Mouse (Mus musculus) hindbrain, embryonic 13.5 days (tissue): ENCODE results near the gene 4930535I16Rik. TPM values are rescaled to one million over a fixed set of nuclear protein-coding genes. Genes with fewer than 3 reads are reported as not detected.
"Not testable (repeated sequence)": the region's sequence is repeated elsewhere in the genome, so short reads cannot be mapped to it uniquely, and the experiment has no call there.

Experiments
- ATAC-seq: fragments of 200-750 bp; cut with Nextera tagmentation; 2 replicates; pipeline ENCODE4 v1.8.0; 2017; ENCODE audit warnings: moderate TSS enrichment; ENCODE audit not compliant: low FRiP score
- H3K27ac ChIP-seq: fragments of 300-500 bp; sonication (generic); 2 replicates; pipeline ENCODE4 v1.5.1; 2015; ENCODE audit warnings: inconsistent platforms, mild to moderate bottlenecking, moderate library complexity
- H3K27me3 ChIP-seq: fragments of 300-500 bp; sonication (generic); 2 replicates; pipeline ENCODE4 v1.6.1; 2015; ENCODE audit warnings: mild to moderate bottlenecking, inconsistent platforms
- H3K36me3 ChIP-seq: fragments of 300-500 bp; sonication (generic); 2 replicates; pipeline ENCODE4 v1.6.1; 2015; ENCODE audit warnings: mild to moderate bottlenecking, inconsistent platforms
- H3K4me1 ChIP-seq: fragments of 300-500 bp; sonication (generic); replicated peaks from 2 replicates; pipeline ENCODE4 v1.6.1; 2015; ENCODE audit warnings: inconsistent platforms
- H3K4me2 ChIP-seq: fragments of 300-500 bp; sonication (generic); 2 replicates; pipeline ENCODE4 v1.6.1; 2015; ENCODE audit warnings: inconsistent platforms, mild to moderate bottlenecking, moderate library complexity
- H3K4me3 ChIP-seq: fragments of 300-500 bp; sonication (generic); 2 replicates; pipeline ENCODE4 v1.5.1; 2015; ENCODE audit warnings: mild to moderate bottlenecking, inconsistent platforms
- H3K9ac ChIP-seq: fragments of 300-500 bp; sonication (generic); 2 replicates; pipeline ENCODE4 v1.6.1; 2015; ENCODE audit warnings: mild to moderate bottlenecking, inconsistent platforms
- H3K9me3 ChIP-seq: fragments of 300-500 bp; sonication (generic); 2 replicates; pipeline ENCODE4 v1.6.1; 2016; ENCODE audit warnings: inconsistent platforms
- WGBS: fragments of 180-500 bp; shearing (Covaris S2); methylation state at CpG from one replicate; pipeline ENCODE4 v1.1.7; 2015; 5-methylcytosine and 5-hydroxymethylcytosine counted together
- polyA plus RNA-seq: library from polyadenylated mRNA; unstranded; fragments of >200 nt; fragmentation: Nextera tagmentation; extraction: Ambion mirVana; gene quantifications from 2 replicates; pipeline ENCODE4 v1.2.1, GENCODE M21; 2015

Gene 4930535I16Rik
- not detected in 2 replicates for polyA plus RNA-seq

GRCm38 (mm10) chr4:123917548-123918140 is at the start of gene 4930535I16Rik:
Gene 4930535I16Rik (minus strand): TSS chr4:123918022.
- Histone ChIP-seq H3K27me3 (no peaks in the 10 kb centered on the region), H3K4me3 (peak within 1 kb of the TSS; percentile 100), H3K27ac (peak within 1 kb of the TSS; percentile 91), H3K4me2 (peak within 1 kb of the TSS; percentile 87), H3K36me3 (peaks cover 32% of the 10 kb centered on the region), H3K9ac (peak within 1 kb of the TSS; percentile 99), H3K4me1 (peaks cover 29% of the 10 kb centered on the region), H3K9me3 (no peaks in the 10 kb centered on the region)
- peak; percentile 60 for ATAC-seq
- WGBS, result 0% methylated on average over 45 of the region's 63 CpGs

GRCm38 (mm10) chr4:123962721-123963120 is 44.9 kb upstream of the 4930535I16Rik start:
- WGBS, result 69% methylated on average over 9 of the region's 9 CpGs
- Histone ChIP-seq H3K27ac (no peak overlapping the region), H3K4me3 (no peak overlapping the region), H3K9ac (no peak overlapping the region), H3K4me2 (no peak overlapping the region), H3K36me3 (no peaks in the 10 kb centered on the region), H3K9me3 (no peaks in the 10 kb centered on the region), H3K27me3 (peaks cover 41% of the 10 kb centered on the region), H3K4me1 (0 out of 2 replicates have a peak, but pooled peaks cover 5% of the 10 kb centered on the region)
- no peak for ATAC-seq

DNA sequence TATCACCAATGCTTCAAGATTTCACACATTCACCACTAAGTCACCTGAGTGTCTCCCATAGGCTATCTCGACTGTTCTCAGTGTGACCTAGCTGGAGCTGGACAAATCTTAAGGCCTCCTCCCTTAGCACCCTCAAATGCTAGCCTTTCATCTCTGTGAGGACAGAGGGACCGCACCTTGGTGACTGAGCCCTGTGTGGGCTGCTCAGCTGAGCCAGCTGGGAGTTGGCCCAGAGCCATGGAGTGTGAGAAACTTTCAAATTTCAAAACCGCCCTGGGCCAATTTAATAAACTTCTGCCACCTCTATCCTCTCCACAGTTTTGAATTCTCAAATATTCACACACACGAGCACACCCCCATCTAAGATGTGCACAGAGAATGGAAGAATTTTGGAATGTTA is 43.1 kb upstream of the 4930535I16Rik start:
- H3K4me1 ChIP-seq, result peaks cover 17% of the 10 kb centered on the region
- H3K9me3 ChIP-seq, result no peaks in the 10 kb centered on the region
- H3K9ac ChIP-seq, result no peak overlapping the region
- no peaks in the 10 kb centered on the region for H3K36me3 ChIP-seq
- no peak for ATAC-seq
- no peak overlapping the region for H3K4me3 ChIP-seq
- 77% methylated on average over 4 of the region's 4 CpGs for WGBS
- no peak overlapping the region for H3K27ac ChIP-seq
- no peak overlapping the region for H3K4me2 ChIP-seq
- H3K27me3 ChIP-seq, result peaks cover 55% of the 10 kb centered on the region

- H3K9ac ChIP-seq, result no peak overlapping the region
- no peak overlapping the region for H3K27ac ChIP-seq
- peaks cover 52% of the 10 kb centered on the region for H3K27me3 ChIP-seq
- H3K4me3 ChIP-seq, result no peak overlapping the region
- H3K36me3 ChIP-seq, result no peaks in the 10 kb centered on the region
- 71% methylated on average over 4 of the region's 4 CpGs for WGBS
- peaks cover 17% of the 10 kb centered on the region for H3K4me1 ChIP-seq
- no peak overlapping the region for H3K4me2 ChIP-seq
- no peaks in the 10 kb centered on the region for H3K9me3 ChIP-seq
- ATAC-seq, result no peak
Observed at GRCm38 (mm10) chr4:123957891-123958290, 40.1 kb upstream of the 4930535I16Rik start.

DNA sequence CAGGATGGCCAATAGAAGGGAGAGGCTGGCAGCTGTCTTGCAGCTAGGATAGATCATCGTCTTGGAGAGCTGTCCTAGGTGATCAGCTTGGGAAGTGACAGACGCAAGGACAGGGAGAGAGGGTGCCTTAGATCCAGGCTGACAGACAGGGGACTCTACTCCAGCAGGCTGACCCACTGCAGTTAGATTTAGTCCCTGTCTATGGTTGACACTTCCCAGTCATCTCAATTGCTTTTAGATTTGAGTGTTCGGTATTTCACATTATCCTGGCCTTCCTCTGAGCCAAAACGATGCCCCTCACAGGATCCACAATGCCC is 39.6 kb upstream of the 4930535I16Rik start:
- no peak; the same call in 1 of the 2 replicates for ATAC-seq
- H3K9me3 ChIP-seq, result no peaks in the 10 kb centered on the region
- peak overlapping the region; percentile 46; the same call in 1 of the 2 replicates for H3K4me2 ChIP-seq
- H3K4me3 ChIP-seq, result no peak overlapping the region
- peaks cover 54% of the 10 kb centered on the region for H3K27me3 ChIP-seq
- no peak overlapping the region for H3K9ac ChIP-seq
- WGBS, result 54% methylated on average over 4 of the region's 4 CpGs
- H3K36me3 ChIP-seq, result no peaks in the 10 kb centered on the region
- peaks cover 17% of the 10 kb centered on the region for H3K4me1 ChIP-seq
- no peak overlapping the region for H3K27ac ChIP-seq

GRCm38 (mm10) chr4:123956703-123957491 is 39.1 kb upstream of the 4930535I16Rik start:
- ATAC-seq, result peak; percentile 85
- H3K9me3 ChIP-seq, result no peaks in the 10 kb centered on the region
- peaks cover 17% of the 10 kb centered on the region for H3K4me1 ChIP-seq
- H3K9ac ChIP-seq, result peak overlapping the region; percentile 15; the same call in 1 of the 2 replicates
- H3K27ac ChIP-seq, result no peak overlapping the region
- H3K4me3 ChIP-seq, result peak overlapping the region; percentile 19
- WGBS, result 6% methylated on average over 31 of the region's 31 CpGs
- peaks cover 54% of the 10 kb centered on the region for H3K27me3 ChIP-seq
- peak overlapping the region; percentile 46 for H3K4me2 ChIP-seq
- H3K36me3 ChIP-seq, result no peaks in the 10 kb centered on the region

- Histone ChIP-seq H3K4me2 (no peak overlapping the region), H3K4me1 (peaks cover 7% of the 10 kb centered on the region), H3K9ac (no peak overlapping the region), H3K4me3 (no peak overlapping the region), H3K27ac (no peak overlapping the region), H3K36me3 (no peaks in the 10 kb centered on the region), H3K27me3 (peaks cover 40% of the 10 kb centered on the region), H3K9me3 (no peaks in the 10 kb centered on the region)
- no peak for ATAC-seq
- WGBS, result 34% methylated on average over 8 of the region's 8 CpGs
Observed at GRCm38 (mm10) chr4:123952059-123952458, 34.2 kb upstream of the 4930535I16Rik start.

DNA sequence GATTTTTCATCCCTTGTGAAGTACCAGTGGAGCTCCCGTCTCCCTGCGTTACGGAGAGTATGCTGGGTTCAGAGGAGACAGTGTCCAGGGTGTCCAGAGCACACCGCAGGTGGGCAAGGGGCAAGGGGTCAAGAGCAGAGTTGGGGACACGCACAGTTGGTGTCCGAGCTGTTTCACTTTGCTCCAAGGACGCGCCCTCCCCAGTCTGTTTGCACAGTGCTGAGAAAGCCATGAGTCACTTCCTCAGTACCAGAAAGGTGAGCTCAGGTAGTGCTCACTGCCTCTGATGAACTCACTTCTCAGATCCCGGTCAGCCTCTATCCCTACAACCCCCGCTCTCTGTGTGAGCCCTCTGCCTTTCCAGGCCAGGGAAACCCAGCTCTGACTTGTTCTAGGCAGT is 31.8 kb upstream of the 4930535I16Rik start:
- Histone ChIP-seq H3K4me1 (no peaks in the 10 kb centered on the region; the same call in 1 of the 2 replicates), H3K4me2 (no peak overlapping the region), H3K9ac (no peak overlapping the region), H3K36me3 (no peaks in the 10 kb centered on the region), H3K9me3 (no peaks in the 10 kb centered on the region), H3K27ac (no peak overlapping the region), H3K27me3 (peaks cover 27% of the 10 kb centered on the region), H3K4me3 (no peak overlapping the region)
- WGBS, result 75% methylated on average over 10 of the region's 10 CpGs
- ATAC-seq, result no peak

DNA sequence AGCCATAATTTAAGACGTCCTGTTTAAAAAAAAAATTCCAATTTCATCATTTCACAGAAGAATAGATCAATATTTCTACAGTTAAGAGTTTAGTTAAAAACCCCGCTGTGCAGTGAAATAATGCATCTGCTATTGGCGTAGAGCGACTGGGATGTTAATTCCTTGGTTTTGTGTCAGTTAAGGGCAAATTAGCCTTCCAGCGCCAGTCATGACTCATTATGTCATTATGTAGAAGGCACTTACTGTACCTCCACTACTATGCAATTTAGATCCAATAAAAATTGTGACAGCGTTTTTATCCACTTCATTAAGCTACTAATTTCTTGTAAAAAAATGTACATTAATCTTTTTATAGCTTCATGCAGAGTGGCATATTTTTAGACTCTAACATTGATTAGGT is 31.1 kb upstream of the 4930535I16Rik start:
- no peak overlapping the region for H3K9ac ChIP-seq
- 64% methylated on average over 6 of the region's 6 CpGs for WGBS
- peaks cover 27% of the 10 kb centered on the region for H3K27me3 ChIP-seq
- H3K4me1 ChIP-seq, result no peaks in the 10 kb centered on the region; the same call in 1 of the 2 replicates
- ATAC-seq, result no peak
- no peak overlapping the region for H3K27ac ChIP-seq
- H3K4me3 ChIP-seq, result no peak overlapping the region
- no peaks in the 10 kb centered on the region for H3K36me3 ChIP-seq
- H3K9me3 ChIP-seq, result no peaks in the 10 kb centered on the region
- H3K4me2 ChIP-seq, result no peak overlapping the region

GRCm38 (mm10) chr4:123947149-123947548 is 29.3 kb upstream of the 4930535I16Rik start:
- no peak for ATAC-seq
- no peak overlapping the region for H3K27ac ChIP-seq
- no peaks in the 10 kb centered on the region for H3K9me3 ChIP-seq
- no peak overlapping the region for H3K4me3 ChIP-seq
- WGBS, result 46% methylated on average over 5 of the region's 5 CpGs
- no peaks in the 10 kb centered on the region; the same call in 1 of the 2 replicates for H3K4me1 ChIP-seq
- H3K4me2 ChIP-seq, result no peak overlapping the region
- peaks cover 22% of the 10 kb centered on the region for H3K27me3 ChIP-seq
- no peaks in the 10 kb centered on the region for H3K36me3 ChIP-seq
- H3K9ac ChIP-seq, result no peak overlapping the region

DNA sequence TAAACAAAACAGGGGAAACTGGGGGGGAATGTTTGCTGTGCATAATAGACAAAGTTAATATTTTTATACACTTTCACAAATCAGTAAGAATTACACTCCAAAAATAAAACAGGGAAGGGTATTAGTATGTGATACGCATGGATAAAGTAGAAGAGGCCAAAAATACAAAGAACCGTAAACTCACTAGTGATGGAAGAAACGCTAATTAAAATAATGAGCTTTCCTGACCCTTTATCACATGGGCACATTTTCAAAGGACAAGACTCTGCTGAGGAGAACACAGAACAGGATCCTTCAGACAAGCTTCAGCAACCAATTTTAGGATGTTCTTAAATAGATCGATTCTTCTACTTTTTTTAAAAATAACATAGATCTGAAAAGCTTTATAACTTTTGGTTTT is 28.9 kb upstream of the 4930535I16Rik start:
- Histone ChIP-seq H3K27me3 (peaks cover 23% of the 10 kb centered on the region), H3K4me1 (no peaks in the 10 kb centered on the region; the same call in 1 of the 2 replicates), H3K9me3 (no peaks in the 10 kb centered on the region), H3K36me3 (no peaks in the 10 kb centered on the region), H3K4me3 (no peak overlapping the region), H3K4me2 (no peak overlapping the region), H3K27ac (no peak overlapping the region), H3K9ac (no peak overlapping the region)
- ATAC-seq, result no peak
- 84% methylated on average over 4 of the region's 4 CpGs for WGBS

DNA sequence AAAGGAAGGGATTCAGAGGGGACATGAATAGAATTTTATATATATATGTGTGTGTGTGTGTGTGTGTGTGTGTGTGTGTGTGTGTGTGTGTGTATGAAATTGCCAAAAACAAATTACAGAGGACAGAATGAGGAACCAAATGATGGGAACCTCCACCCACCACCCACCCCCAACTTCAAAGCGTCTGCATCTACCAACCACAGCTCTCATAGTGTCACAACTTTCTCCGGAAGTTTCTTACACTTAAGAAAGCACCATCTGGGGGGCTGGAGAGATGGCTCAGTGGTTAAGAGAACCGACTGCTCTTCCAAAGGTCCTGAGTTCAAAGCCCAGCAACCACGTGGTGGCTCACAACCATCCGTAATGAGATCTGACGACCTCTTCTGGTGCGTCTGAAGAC is 23.1 kb upstream of the 4930535I16Rik start:
- H3K4me3 ChIP-seq, H3K27ac ChIP-seq, ATAC-seq, H3K4me1 ChIP-seq, H3K9ac ChIP-seq, H3K27me3 ChIP-seq, H3K4me2 ChIP-seq, H3K9me3 ChIP-seq: not testable (repeated sequence)
- 80% methylated on average over 7 of the region's 7 CpGs for WGBS
- H3K36me3 ChIP-seq, result peaks cover 15% of the 10 kb centered on the region
